Mouse (Mus musculus): ENCODE measurements around the gene Isg15.
"Not testable (repeated sequence)": the region's sequence is repeated elsewhere in the genome, so short reads cannot be mapped to it uniquely, and the experiment has no call there.

The Isg15 gene

GRCm38 (mm10) chr4:156171828-156172227 lies 28.8 kb downstream of the Isg15 start:
- in situ Hi-C loops (cut with MboI; ENCODE audit: unreplicated experiment in 2 of 2) = no loop called here

DNA sequence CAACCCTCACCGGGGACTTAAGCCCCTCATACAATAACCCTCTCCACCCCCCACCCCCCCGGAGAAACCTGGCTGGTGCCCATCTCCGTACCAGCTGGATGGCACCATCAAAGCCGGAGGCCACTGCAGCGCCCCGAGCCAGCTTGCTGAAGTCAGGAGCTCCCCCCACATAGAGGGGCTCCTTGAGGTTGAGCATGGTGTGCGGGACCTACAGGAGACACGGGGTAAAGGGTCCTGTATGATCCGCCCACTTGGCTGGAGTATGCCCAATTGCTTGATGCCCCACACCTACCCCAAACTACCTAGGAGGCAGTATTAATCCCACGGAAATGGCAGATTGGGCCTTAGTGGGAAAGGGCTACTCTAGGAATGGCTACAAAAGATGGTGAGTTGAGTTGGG lies 31.5 kb downstream of the Isg15 start:
- in situ Hi-C loops (cut with MboI; ENCODE audit: unreplicated experiment in 2 of 2) = no loop called here

DNA sequence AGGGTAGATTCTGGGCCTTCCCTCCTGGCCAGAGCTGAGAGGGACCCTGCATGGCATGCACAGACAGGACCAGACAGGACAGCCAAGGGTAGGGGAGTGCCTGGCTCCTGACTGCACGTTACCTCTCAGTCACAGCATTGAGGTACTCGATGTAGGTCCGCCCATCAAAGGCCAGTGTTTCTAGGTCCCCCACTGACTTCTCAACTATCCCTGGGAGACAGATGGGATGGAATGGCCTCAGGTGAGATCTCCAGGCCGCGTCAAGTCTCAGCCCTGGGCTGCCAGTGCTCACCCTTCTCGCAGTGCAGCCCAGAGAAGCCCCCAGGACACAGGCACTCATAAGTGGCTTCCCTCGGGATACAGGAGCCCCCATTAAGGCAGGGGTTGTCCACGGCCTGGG lies 32.0 kb downstream of the Isg15 start:
- in situ Hi-C loops (cut with MboI; ENCODE audit: unreplicated experiment in 2 of 2) = no loop called here

DNA sequence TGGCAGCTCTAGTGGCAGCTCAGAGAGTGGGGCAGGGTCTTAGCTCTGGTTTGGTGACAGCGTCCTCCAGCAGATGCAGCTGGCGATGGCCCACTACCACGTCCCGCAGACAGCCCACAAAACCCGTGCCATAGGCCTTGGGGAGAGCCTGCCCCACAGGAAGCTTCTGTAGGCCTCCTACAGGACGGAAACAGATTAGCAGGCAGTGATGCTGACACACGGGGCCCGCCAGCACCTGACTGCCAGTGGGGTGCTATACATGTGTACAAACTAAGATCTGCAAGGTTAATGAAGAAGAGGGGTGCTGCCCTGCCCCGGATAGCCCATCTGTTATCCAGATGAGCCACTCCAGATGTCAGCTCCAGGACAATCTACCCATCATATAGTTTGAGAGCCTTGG lies 34.1 kb downstream of the Isg15 start:
- in situ Hi-C loops (cut with MboI; ENCODE audit: unreplicated experiment in 2 of 2) = no loop called here

GRCm38 (mm10) chr4:156154771-156155170 lies 45.8 kb downstream of the Isg15 start:
- in situ Hi-C loops (cut with MboI; ENCODE audit: unreplicated experiment in 2 of 2) = no loop called here

- in situ Hi-C loops (cut with MboI; ENCODE audit: unreplicated experiment in 2 of 2) = not testable (repeated sequence)
These were observed 49.7 kb downstream of the Isg15 start for GRCm38 (mm10) chr4:156150887-156151286.
